Mouse (Mus musculus): Measurements from ENCODE around the gene Plekhh3.

Gene Plekhh3

DNA sequence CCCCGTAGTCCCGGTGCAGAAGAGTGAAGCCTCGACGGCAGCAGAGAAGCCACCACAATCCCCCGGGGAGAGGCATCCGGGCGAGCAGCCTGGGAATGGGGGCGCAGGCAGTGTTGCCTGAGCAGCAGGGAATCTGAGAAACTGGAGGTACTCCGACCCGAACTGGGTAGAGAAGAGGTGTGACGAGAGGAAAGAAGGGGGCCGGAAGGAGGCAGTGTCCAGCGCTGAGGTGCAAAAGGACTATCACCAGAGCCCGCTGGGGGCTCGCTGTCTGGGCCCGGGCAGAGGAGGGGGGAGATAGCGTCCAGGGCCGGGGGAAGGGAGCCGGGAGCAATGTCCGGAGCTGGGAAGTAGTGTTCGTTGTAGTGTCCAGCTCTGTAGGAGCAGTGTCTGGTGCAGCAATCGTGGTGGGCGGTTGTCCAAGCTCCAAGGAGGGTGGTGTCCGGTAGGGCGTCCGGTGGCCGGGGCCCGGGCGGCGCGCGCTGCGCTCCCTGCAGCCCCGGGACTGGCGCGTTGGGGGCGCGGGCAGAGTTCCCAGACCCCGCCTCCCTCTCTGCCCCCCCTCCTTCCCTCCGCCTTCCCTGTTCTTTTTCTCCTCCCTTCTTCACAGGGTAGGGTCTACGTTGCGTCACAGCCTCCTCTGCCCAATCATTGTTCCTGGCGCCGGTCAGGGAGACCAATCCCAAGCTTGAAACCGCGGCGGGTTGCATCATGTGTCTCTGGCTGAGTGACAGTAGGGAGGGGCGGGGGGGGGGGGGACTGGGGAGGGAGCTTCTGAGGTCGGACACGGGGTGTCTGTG, at the start of gene Plekhh3:
Gene Plekhh3, minus strand, starts transcription at position 541 of the 800 bp plus-strand sequence.
- DNase-seq: peak; percentile 76 to 91

- no peak for DNase-seq
These were observed 49.7 kb upstream of the Plekhh3 start for GRCm38 (mm10) chr11:101220853-101221252.

DNA sequence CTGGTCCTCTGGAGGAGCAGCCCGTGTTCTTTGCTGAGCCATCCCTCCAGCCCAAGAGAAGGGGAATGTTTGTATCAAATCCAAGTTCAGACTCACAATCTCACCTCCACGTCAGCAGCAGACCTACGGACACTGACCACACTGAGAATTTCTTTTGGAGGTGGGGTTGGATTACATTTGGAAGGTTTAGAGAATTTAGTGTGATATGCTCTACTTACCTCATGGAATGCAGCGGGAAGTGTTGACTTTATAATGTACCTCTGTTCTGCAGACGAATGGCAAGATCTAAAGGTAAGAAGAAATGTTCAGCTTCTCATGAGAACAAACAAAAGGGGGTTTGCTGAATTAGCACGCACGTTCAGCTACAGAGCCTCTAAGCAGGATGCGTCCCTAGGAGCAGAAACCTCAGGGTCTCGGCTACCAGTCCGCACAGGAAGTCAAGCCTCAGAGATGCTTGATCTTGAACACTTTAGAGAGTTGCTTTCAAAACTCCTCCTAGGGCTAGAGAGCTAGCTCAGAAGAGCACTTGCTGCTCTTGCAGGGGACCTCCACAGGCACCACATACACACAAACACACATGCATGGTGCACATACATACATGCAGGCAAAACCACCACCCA, 47.4 kb upstream of the Plekhh3 start:
- peak; percentile 29 to 59 for DNase-seq

- DNase-seq: no peak
These were observed 45.8 kb upstream of the Plekhh3 start for GRCm38 (mm10) chr11:101216936-101217335.

DNA sequence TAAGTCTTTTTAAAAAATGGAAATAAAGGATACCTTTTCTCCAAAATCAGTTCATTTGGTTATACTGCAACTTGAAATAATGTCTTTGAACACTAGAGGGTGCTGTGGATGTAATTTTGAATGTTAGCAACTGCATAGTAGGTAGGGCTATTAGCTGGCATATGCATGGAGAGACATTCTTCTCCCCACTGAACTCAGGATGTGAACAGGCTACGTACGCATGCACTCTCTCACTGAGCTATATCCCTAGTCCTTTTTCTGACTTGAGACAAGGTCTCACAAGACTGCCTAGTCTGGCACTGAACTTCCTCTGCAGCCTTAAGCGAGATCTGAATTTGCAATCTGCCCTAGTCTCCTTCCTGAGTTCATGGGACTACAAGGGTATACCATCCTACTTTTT, 40.8 kb upstream of the Plekhh3 start:
- no peak for DNase-seq

GRCm38 (mm10) chr11:101200986-101201385, 29.8 kb upstream of the Plekhh3 start:
- DNase-seq: peak; percentile 50 to 75

DNA sequence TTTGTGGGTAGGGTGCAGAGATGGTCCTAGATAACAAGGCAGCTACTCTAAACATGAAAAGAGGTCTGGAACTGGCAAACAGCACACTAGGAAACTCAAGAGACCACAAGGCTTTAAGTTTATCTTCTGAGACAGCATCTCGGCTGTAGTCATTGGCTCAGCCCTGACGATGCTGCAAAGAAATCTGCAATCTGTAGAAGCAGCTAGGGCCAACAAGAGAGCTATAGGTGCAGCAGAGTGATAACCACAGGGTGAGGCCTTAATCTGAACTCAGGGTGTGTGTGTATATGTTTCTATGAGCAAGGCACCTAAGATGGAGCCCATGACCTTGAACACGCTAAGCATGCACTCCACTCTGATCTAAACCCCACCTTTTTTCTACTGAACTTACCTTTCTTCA, 28.4 kb upstream of the Plekhh3 start:
- no peak for DNase-seq

DNA sequence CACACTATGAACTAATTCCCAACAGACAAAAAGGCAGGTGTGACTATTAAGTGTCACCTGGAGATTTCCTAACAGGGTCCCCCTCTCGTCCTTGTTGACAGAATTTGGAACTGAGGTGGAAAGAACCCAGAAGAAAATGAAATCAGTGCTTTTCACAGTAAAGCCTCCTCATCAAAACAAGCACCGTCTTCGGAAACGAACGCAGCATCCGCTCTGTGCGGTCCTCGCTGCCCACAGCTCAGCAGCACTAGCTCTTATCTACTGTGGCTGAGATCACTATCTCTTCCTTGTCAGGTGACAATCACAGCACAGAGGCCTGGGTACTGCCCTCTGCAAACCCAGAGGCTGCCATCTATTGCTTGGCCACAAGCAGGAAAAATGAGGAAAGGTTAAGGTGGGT, 25.0 kb upstream of the Plekhh3 start:
- no peak for DNase-seq

GRCm38 (mm10) chr11:101195571-101195970, 24.4 kb upstream of the Plekhh3 start:
- DNase-seq: no peak

- no peak for DNase-seq
These were observed 23.9 kb upstream of the Plekhh3 start for GRCm38 (mm10) chr11:101195101-101195500.

- peak in 1 of 2 experiments; percentile 47 for DNase-seq
These were observed 23.5 kb upstream of the Plekhh3 start for GRCm38 (mm10) chr11:101194643-101195042.

DNA sequence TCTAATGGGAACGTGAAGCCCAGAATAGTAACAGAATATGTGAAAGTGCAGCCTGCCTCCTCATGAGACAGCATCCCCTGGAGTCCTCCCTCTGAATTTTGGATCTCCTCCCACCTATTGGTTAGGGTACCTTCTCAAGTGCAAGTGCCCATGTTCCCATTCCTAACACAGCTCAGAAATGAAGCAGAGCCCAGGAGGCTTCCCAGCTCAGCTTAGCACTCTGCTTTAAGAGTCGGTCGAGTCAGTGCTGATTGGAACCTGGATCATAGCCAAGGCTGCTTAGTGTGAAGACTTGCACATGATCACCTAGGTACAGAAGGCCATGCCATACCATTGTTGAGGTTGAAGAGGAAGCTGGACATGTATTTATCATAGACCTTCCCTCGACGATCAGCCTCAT, 23.0 kb upstream of the Plekhh3 start:
- DNase-seq: no peak

GRCm38 (mm10) chr11:101193076-101193475, 21.9 kb upstream of the Plekhh3 start:
- DNase-seq: no peak

- DNase-seq: no peak
These were observed 21.5 kb upstream of the Plekhh3 start for GRCm38 (mm10) chr11:101192646-101193045.

DNA sequence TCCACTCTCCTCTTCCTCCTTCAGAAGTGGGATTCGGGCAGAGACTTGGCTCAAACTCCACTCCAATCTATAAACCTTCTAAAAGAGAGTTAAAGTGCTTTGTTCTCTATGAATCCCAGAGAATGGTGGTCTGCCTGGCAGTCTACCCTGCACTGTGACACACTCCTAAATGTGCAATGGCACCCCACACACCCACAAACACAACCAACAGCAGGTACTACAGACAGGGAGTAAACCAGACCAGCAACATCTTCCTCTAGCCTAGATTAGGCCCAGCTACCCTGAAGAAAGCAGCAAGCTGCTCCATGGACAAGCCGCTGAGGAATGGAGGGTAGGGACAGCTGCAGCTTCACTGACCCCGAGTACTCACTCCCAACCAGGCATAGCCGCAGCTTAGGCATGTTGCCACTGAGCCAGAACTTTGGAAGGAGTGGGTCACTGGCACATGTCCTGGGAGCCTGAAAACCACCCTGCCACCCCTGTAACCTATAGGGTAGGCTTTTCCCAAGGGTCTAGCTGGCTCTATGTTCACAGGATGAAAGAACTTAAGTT, 20.8 kb upstream of the Plekhh3 start:
- DNase-seq: no peak

- no peak for DNase-seq
These were observed 20.1 kb upstream of the Plekhh3 start for GRCm38 (mm10) chr11:101190913-101191907.

GRCm38 (mm10) chr11:101190181-101190912, 19.2 kb upstream of the Plekhh3 start:
- no peak for DNase-seq

GRCm38 (mm10) chr11:101189495-101190180, 18.5 kb upstream of the Plekhh3 start:
- DNase-seq: no peak

GRCm38 (mm10) chr11:101188166-101188805, 17.1 kb upstream of the Plekhh3 start:
- no peak for DNase-seq

- DNase-seq: no peak
These were observed 16.4 kb upstream of the Plekhh3 start for GRCm38 (mm10) chr11:101187541-101187940.
